Mouse (Mus musculus) R1 (cell line): Measurements from ENCODE around the gene Syt12.
A peak's percentile ranks its signal among the peaks of the same experiment; 100 is the strongest.

Experiments used
- DNase-seq: peaks from one replicate; pipeline ENCODE4 v3.0.0-alpha.2; 2018; ENCODE audit warnings: low read depth, low spot score

Gene Syt12

DNA sequence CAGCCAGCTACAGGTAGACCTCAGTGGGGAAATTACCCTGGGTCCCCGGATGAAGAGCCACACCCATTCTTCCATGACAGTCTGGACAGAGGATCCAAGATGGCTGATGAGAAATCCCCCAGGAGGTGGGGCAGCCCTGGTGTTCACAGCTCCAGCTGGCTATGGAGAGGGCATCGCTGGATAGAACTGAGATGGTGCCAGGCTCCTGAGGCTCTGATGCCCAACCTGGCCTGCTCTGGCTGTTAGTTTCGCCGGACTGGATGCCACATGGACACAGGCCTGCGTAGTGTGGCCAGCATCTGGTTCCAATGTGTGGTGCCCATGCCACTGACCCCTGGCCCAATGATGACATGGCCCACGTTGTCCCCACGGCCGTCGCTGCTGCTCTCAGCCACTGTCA is 29.8 kb downstream of the Syt12 start:
- no peak for DNase-seq

DNA sequence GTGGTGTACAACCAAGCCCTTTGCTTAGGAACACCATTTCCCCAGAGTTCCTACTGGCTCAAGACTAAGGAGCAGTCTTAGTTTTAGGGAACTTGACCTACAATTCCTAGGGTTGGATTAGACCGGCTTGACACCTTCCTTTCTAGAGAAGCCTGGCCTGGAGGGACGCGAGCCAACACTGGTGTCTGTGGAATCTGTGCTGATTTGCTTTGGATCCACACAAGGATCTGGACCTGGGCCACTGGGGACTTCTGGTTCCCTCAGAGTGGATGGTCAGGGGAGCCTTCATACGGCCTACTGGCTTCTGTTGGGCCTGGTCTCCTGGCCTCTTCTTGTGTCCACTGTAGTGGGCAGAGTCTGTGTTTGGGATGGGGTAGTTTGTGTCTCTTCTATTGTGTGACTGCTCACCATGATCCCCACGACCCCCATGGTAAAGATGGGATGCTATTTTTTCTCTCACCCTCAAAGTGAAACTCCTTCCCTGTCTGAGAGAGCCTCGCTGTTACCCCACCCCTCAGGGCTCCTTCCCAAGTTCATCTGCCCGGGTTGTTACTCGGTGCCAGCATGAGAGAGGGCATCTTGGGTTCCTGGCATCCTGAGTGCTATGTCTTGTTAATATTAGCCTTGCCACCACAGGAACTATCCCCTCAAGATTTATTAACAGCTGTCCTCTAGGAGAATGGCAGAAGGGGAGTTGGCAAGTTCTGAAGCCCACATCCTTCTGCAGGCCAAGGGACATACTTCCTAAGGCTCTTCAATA is 30.4 kb downstream of the Syt12 start:
- no peak for DNase-seq

DNA sequence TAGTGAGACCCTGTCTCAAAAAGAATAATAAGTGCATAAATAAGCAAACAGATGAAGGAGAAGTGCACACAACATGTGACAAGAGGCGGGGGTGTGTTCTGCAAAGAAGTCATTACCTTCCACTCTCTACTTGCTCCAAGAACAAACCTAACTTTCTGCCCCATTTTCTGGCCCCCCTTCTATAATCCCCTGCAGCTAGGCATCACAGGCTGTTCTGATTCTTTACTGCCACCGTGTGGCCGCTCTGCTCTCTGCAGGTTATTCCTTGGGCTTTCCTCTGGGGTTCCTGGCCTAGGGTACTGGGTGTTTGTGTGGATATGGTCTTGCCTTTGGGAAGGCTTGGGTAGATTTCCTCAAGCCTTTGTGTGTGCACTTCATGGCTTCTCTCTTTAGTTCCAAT is 34.8 kb downstream of the Syt12 start:
- peak; percentile 71 for DNase-seq

DNA sequence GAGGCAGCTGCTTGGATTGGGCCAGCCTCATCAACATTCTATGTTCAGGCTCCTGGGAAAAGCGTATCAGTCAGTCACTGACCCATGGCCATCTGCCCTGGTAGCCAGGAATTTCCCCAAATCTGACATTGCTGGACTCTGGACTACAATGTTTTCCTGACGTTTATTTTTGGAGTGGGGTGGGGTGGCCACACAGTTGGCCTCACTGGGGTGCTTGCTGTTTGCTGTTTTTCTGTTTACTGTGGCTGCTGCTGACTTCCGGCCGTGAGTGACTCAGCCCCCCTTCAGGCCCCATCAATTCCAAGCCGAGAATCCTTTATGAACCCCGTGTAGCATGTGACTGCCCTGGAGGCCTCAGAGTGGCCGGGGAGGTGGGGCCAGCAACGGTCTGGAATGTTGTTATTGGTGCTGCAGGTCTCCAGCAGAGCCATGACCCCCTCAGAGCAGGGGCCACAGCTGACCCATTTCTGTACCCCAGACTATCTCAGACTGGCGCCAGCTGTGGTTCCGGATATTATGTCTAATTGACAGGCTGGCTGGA is 35.6 kb downstream of the Syt12 start:
- DNase-seq: no peak

DNA sequence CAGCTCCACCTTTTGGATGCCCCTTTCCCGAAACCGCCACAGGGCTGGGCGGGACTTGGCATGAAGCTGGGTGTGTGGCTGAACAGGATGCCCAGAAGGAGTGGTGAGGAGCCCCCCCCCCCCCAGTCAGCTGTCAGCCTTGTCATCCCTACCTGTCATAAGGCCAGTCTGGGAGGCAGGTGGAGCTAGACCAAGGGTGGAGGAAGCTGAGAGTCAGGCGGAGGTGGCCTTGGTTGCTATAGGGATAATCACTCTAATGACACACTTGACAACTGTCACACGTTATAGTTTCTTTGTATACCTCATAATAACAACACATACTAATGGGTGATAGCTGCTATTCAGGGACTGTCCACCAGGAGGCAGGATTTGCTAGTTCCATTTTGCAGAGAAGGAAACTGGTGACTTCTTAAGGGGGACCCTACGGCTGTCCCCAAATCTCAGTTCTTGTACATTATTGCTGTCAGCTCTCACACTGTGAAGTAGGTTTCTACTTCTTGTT is 36.1 kb downstream of the Syt12 start:
- peak; percentile 61 for DNase-seq

DNA sequence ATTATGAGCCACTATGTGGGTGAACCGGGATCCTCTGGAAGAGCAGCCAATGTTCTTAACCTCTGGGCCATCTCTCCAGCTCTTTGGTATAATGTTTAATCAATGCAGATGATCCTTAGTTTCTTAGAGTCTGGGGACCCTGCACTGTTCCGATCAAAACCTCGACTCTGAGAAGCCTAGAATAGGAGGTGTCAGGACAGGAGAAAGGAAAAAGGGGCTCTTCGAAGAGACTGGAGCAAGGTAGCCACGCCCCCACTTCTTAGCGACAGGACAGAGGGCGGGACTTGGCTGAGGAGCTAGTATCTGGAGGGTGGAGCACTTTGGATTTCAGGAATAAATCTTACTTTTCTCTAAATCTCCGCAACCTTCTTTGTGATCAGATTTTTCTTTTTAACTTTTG is 37.0 kb downstream of the Syt12 start:
- peak; percentile 79 for DNase-seq

DNA sequence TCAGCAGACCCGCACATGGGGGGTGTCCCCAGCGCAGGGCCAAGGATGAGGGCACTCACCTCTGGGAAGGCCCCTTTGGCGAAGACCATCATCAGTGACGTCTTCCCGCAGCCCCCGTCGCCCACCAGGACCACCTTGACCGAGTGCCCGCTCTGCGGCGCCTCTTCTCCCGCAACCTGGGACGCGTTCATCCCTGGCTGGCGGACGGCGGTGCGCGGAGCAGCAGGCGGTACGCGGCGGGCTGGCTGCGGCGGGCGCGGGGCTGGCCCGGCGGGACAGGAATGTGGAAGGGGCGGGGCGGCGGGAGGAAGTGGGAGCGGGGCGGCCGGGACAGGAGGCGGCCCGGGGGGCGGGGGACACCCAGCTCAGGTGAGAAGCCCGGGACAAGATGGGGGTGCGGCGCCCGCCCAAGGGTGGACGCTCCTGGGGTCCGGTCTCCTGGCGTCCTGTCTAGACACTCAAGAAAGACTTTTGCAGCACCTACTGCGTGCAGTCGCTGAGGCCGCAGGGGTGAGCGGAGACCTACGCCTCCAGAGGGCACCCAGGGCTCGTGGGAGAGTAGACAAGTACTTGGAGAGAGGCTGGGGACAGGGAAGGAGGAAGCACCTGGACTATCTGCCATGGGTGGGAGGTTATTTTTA is 38.0 kb downstream of the Syt12 start, which contains the start of gene Rhod:
Gene Rhod, minus strand, starts transcription at position 272 of the 641 bp plus-strand sequence.
- DNase-seq: peak; percentile 58

DNA sequence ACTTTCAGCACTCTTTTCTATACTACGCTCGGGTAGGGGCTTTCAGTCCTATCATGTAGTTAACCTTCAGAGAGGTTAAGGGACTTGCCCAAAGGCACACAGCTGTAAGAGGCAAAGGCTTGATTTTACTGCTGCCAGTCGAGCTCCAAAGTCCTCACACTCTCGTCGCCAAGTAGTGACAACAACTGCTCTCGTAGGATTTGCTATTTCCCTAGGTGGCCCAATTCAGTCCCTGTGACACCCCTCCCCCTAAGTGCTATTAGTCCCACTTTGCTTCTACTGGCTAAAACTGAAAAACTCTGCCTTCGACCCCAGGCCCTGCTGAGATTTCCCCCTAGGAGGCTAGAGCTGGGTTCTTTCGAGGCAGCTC is 38.5 kb downstream of the Syt12 start:
- peak; percentile 28 for DNase-seq

DNA sequence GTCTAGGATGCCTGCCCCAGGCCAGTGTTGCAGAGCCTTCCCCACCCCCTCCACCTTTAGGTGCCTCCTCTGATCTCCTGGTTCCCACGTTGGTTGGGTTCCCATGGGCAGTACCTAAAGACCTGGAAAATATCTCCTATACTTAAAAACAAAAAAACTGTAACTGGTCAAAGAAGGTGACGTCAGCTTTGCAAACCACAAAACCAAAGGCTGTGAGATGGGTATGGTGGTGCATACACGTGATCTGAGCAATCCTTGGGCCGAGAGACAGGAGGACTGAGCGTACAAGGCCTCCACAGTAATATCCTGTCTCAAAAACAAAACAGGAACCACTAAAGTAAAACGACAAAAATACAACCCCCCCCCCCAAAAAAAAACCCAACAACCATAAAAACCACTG is 39.4 kb downstream of the Syt12 start:
- no peak for DNase-seq

DNA sequence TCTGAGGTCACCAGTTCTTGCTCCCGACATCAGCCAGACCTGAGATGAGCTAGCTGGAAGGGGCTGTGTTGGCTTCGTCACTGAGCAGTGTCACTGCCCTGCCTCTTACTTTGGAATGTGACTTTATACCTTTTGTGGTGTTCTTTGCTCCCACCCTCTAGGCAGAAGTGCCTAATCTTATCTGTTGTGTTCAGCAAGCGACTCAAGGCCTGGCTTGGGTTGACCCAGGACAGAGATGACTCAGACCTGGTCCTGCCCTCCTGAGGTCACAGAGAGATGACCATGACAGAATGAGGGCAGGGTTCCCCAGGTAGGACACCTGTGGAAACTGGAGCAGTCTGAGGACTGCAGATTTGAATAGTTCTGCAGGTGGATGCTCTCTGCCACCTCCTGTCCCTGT is 41.0 kb downstream of the Syt12 start:
- no peak for DNase-seq

DNA sequence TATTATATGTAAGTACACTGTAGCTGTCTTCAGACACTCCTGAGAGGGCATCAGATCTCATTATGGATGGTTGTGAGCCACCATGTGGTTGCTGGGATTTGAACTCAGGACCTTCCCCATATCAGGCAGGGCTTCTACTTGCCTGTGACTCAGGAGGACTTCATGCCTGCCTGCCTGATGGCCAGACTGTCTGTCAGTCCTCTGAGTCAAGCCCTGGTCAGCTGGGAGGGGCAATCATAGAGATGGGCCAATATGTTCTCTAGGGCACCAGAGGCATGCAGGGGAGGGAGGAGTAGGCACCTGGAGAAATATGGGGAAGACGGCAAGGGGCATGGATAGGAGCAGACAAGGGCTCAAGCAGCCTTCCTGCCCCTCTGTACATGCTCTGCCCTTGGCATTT is 42.2 kb downstream of the Syt12 start:
- no peak for DNase-seq

DNA sequence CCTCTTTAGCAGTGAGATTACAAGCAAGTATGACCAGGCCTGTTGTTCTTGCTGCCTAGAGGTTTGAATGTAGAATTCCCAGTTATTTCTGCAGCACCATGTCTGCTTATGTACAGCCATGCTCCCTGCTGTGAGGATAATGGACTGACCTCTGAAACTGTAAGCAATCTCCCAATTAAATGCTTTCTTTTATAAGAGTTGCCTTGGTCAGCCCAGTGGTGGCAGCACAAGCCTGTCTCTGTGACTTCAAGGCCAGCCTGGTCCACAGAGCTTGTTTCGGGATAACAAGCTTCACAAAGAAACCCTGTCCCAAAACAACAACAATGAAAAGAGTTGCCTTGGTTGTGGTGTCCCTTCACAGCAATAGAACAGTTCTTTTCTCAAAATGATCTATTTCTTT is 43.5 kb downstream of the Syt12 start:
- no peak for DNase-seq

DNA sequence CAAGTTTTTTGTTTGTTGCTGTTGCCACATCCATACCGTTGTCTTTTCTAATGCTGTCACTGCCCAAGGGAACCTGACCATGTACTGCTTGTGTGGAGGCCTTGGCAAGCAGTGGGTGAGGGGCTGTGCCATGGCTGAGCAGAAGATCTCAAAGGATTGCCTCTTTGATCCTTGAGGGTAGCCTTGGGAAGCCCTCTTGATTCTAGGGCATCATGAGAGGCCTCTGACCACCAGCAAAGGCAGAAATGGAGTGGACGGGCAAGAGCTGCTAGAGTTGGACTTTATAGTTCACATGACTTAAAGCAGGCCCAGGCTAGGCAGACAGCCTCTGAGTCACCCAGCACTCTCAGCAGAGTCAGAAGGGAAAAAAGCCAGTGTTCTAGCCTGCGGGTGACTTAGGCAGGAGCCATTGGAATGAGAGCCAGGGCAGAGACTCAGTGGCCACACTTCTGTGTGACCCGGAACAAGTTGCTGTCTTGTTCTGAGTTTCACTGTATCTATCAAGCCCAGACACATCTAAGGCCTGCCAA is 47.1 kb downstream of the Syt12 start:
- no peak for DNase-seq

DNA sequence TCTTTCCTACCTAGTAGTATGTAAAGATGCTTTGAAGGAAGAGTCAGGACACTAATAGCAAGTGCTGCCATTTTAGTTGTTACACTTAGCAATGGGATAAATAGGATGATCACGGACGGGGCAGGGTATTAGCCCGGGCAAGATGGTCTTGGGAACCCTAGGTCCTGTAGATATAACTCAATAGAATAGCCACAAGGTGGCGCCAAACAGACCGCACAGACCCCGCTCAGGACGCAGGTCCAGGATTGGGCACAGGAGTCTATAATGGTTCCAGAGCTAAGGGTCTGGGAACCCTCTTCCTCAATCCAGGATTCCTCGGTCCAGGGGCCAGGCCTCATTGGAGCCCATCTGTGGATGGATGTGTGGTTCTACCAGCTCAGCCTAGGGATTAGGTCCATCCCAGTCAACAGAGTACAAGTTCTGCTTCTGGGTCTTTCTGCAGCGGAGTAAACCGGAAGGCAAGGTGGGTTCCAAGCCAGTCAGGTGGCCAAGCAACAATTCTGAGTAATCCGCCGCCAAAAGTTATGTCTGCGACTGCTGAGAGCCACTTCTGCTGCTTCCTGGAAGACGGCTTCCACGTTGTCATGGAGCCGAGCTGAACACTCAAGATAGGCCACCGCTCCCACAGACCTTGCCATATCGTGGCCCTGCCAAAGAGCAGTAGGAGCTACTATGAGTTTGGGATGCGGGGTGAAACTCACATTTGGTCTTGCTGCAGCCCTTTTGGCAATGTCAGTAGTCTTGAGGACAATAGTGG is 51.5 kb downstream of the Syt12 start:
- peak; percentile 89 for DNase-seq

DNA sequence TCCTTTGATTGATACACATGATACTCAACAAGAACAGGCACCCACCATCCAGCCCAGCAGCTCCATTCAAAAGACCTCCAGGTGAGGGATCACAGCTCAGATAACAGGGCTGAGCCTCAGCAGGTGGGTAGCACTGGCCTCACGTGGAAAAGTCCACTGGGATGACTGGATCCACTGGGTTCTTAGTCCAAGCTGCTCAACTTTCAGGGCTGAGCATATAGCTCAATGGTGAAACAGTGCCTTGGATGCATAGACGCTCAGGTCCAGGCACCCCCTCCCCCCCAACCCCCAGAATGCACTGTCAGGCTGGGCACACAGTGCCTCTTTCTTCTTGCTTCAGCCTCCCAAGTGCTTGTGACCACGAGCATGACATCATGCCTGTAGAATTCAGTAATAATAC is 54.2 kb downstream of the Syt12 start:
- DNase-seq: no peak

DNA sequence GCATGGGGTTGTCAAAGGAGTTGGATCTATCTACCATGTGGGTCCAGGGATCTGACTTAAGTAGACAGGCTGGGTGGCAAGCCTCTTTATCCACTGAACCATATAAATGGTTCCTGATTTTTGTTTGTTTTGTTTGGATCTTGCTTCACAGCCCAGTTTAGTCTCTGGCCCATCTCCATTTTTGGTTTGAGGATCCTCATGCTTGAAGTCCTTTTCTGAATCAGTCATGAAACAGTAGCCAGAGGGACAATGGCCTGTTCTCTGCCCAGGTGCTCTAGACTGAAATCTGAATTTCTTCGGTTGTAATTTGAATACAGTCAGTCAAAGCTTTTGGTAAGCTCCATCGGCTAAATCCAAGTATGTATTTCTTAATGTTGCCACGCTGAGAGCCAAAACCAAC is 54.7 kb downstream of the Syt12 start:
- no peak for DNase-seq

DNA sequence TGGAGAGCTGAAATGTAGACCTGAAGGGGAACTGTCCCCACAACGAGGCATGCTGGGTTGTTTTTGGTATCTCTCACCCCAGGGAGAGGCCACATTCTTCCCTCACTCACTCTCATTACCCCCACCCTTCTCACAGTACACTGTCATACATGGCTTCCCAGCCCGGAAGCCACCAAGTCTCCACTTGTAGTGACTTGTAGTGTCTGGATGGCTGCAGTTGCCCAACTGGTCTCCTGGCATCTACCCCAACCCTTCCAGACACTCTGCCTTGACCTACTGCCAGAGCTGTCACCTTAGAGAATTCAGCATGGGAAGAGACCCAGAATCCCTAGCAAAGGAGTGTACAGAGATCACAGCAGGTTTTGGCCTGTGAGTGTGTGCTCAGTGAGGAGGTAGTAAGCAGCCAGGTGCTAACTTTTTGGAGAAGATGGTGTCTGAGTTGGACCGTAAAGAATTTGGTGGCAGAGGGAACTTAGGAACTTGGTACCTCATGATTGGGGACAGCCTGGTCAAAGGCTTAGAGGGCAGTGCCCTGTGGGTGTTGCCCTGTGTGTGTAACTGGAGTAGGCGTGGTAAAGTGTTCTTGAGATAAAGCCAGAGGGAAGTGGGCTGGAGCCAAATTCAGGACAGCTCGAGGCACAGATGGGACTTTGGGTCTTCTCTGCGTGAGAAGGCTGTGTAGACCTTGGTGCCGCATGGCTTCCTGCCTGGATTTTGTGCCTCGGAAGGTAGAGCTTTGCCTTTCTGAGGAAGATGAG is 56.9 kb downstream of the Syt12 start:
- DNase-seq: no peak

DNA sequence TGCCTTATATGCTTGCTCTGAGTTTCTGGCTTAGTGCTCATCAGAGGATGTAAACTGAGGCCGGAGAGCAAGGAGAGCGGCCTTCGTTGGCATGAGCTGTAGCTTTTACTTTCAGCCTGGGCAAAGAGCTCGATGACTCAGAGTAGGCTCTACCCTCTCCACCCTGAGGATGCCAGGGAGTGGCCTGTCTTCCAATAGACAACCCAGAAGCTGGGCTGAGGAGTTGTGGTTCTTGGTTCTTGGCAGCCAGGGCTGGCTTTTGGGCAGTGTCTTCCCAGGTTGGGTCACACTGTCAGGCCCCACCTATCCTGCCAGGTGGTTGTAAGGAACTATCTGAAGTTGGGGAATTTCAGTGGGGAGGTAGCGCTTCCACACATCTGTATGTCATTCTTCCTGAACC is 57.5 kb downstream of the Syt12 start:
- no peak for DNase-seq

DNA sequence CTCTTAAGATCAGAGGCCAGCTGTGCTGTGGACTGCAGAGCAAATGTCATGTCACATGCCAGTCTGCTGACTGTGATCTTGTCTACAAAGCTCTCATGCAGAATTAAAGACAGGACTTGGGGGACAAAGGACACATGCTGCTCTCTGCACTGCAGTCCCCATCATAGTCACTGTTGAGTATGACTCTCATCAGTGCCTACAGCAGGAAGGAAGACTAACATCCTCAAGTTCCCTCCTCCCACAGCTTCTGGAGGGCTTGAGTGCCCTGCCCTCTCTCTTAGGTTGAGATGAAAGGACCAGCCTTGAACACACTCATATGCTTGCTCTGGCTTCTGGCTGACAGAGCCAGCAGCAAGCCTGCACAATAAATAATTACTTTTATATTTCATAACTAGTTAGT is 59.5 kb downstream of the Syt12 start:
- no peak for DNase-seq

DNA sequence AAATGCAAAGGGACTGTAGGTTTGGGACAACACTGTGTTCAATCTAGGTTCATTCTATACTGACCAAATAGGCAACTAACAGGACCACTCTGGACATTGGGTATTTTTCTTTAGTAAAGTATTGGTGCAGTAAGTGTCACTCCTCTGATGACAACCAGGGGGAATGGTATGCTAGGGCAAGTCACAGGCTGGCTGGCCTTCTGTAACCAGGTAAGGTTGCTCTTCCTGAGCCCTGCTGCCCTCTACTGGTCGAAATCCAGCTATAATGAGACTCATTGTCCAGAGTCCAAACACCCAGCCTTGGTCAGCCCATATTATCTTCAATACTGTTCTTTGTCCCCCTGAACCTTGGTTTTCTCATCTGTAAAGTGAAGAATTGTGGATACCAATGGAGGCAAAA is 60.1 kb downstream of the Syt12 start:
- peak; percentile 76 for DNase-seq

DNA sequence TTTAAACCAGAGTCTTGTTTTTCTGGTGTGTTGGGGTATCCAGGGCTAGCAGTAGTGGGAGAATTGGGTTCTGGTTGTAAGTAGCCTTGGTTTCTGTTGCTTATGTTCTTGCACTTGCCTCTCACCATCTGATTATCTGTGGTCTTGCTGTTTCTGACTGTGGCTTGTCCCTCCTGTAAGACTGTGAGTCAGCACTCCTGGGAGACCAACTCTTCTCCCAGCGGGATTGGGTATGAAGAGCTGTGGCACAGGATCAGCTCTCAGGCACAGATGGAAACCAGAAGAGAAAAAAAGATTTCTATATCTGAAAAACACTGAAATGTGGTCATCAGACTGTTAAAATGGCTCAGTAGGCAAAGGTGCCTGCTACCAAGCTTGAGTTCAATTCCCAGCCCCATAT is 62.6 kb downstream of the Syt12 start:
- no peak for DNase-seq
